Mouse (Mus musculus): ENCODE measurements around the gene Rapgef4. TPM values are rescaled to one million over a fixed set of nuclear protein-coding genes. Genes with fewer than 3 reads are reported as not detected.

Gene Rapgef4
- polyA plus RNA-seq, 1 experiment: 20.4 TPM

GRCm38 (mm10) chr2:72267390-72267789, 286.4 kb downstream of the Rapgef4 start:
- TF ChIP-seq CTCF (IDR thresholded peaks at IDR 0.05; ENCODE audit: borderline replicate concordance, extremely low read depth, insufficient read depth, insufficient read length) (no peak), POLR2A (IDR thresholded peaks at IDR 0.05; ENCODE audit: borderline replicate concordance, extremely low read depth, insufficient read depth, insufficient read length, poor library complexity, severe bottlenecking) (no peak)
- DNase-seq (ENCODE audit: low read depth): no peak

GRCm38 (mm10) chr2:72269651-72270341, 288.8 kb downstream of the Rapgef4 start:
- peak; percentile 37 for DNase-seq (ENCODE audit: low read depth)
- no peak for TF ChIP-seq CTCF (IDR thresholded peaks at IDR 0.05; ENCODE audit: borderline replicate concordance, extremely low read depth, insufficient read depth, insufficient read length)

- TF ChIP-seq POLR2A (IDR thresholded peaks at IDR 0.05; ENCODE audit: borderline replicate concordance, extremely low read depth, insufficient read depth, insufficient read length, poor library complexity, severe bottlenecking): no peak
- no peak for TF ChIP-seq CTCF (IDR thresholded peaks at IDR 0.05; ENCODE audit: borderline replicate concordance, extremely low read depth, insufficient read depth, insufficient read length)
- no peak for DNase-seq (ENCODE audit: low read depth)
These were observed 297.3 kb downstream of the Rapgef4 start for GRCm38 (mm10) chr2:72278247-72278873.

- DNase-seq (ENCODE audit: low read depth): no peak
- TF ChIP-seq POLR2A (IDR thresholded peaks at IDR 0.05; ENCODE audit: borderline replicate concordance, extremely low read depth, insufficient read depth, insufficient read length, poor library complexity, severe bottlenecking) (no peak), CTCF (IDR thresholded peaks at IDR 0.05; ENCODE audit: borderline replicate concordance, extremely low read depth, insufficient read depth, insufficient read length) (no peak)
These were observed 299.5 kb downstream of the Rapgef4 start for GRCm38 (mm10) chr2:72280524-72280923.

- no peak for DNase-seq (ENCODE audit: low read depth)
- no peak for TF ChIP-seq POLR2A (IDR thresholded peaks at IDR 0.05; ENCODE audit: borderline replicate concordance, extremely low read depth, insufficient read depth, insufficient read length, poor library complexity, severe bottlenecking)
- TF ChIP-seq CTCF (IDR thresholded peaks at IDR 0.05; ENCODE audit: borderline replicate concordance, extremely low read depth, insufficient read depth, insufficient read length): no peak
These were observed 300.9 kb downstream of the Rapgef4 start for GRCm38 (mm10) chr2:72281971-72282370.

GRCm38 (mm10) chr2:72282733-72283132, 301.7 kb downstream of the Rapgef4 start:
- DNase-seq (ENCODE audit: low read depth): no peak
- TF ChIP-seq CTCF (IDR thresholded peaks at IDR 0.05; ENCODE audit: borderline replicate concordance, extremely low read depth, insufficient read depth, insufficient read length) (no peak), POLR2A (IDR thresholded peaks at IDR 0.05; ENCODE audit: borderline replicate concordance, extremely low read depth, insufficient read depth, insufficient read length, poor library complexity, severe bottlenecking) (no peak)

- no peak for DNase-seq (ENCODE audit: low read depth)
- TF ChIP-seq CTCF (IDR thresholded peaks at IDR 0.05; ENCODE audit: borderline replicate concordance, extremely low read depth, insufficient read depth, insufficient read length) (no peak), POLR2A (IDR thresholded peaks at IDR 0.05; ENCODE audit: borderline replicate concordance, extremely low read depth, insufficient read depth, insufficient read length, poor library complexity, severe bottlenecking) (no peak)
These were observed 303.6 kb downstream of the Rapgef4 start for GRCm38 (mm10) chr2:72284689-72285088.

- peak; percentile 69 for DNase-seq (ENCODE audit: low read depth)
- TF ChIP-seq POLR2A (IDR thresholded peaks at IDR 0.05; ENCODE audit: borderline replicate concordance, extremely low read depth, insufficient read depth, insufficient read length, poor library complexity, severe bottlenecking) (no peak), CTCF (IDR thresholded peaks at IDR 0.05; ENCODE audit: borderline replicate concordance, extremely low read depth, insufficient read depth, insufficient read length) (peak; percentile 43; the same call in 1 of the 2 replicates)
These were observed 304.3 kb downstream of the Rapgef4 start, which contains the start of gene Map3k20 for GRCm38 (mm10) chr2:72285256-72285887. Gene Map3k20 (plus strand): TSS chr2:72285637.

GRCm38 (mm10) chr2:72285888-72286661, 305.0 kb downstream of the Rapgef4 start:
- peak; percentile 54 for DNase-seq (ENCODE audit: low read depth)
- TF ChIP-seq POLR2A (IDR thresholded peaks at IDR 0.05; ENCODE audit: borderline replicate concordance, extremely low read depth, insufficient read depth, insufficient read length, poor library complexity, severe bottlenecking) (no peak), CTCF (IDR thresholded peaks at IDR 0.05; ENCODE audit: borderline replicate concordance, extremely low read depth, insufficient read depth, insufficient read length) (no peak)

- peak; percentile 31 for DNase-seq (ENCODE audit: low read depth)
- TF ChIP-seq CTCF (IDR thresholded peaks at IDR 0.05; ENCODE audit: borderline replicate concordance, extremely low read depth, insufficient read depth, insufficient read length): no peak
- no peak for TF ChIP-seq POLR2A (IDR thresholded peaks at IDR 0.05; ENCODE audit: borderline replicate concordance, extremely low read depth, insufficient read depth, insufficient read length, poor library complexity, severe bottlenecking)
These were observed 306.1 kb downstream of the Rapgef4 start for GRCm38 (mm10) chr2:72287142-72287541.

GRCm38 (mm10) chr2:72288932-72289534, 308.0 kb downstream of the Rapgef4 start:
- no peak for TF ChIP-seq CTCF (IDR thresholded peaks at IDR 0.05; ENCODE audit: borderline replicate concordance, extremely low read depth, insufficient read depth, insufficient read length)
- TF ChIP-seq POLR2A (IDR thresholded peaks at IDR 0.05; ENCODE audit: borderline replicate concordance, extremely low read depth, insufficient read depth, insufficient read length, poor library complexity, severe bottlenecking): no peak

More at GRCm38 (mm10) chr2:72288932-72289534, 308.0 kb downstream of the Rapgef4 start:
- no peak for DNase-seq (ENCODE audit: low read depth)

All from brain, embryonic 14.5 days (tissue).